Mouse (Mus musculus) neural tube, embryonic 14.5 days (tissue): Measurements from ENCODE around the gene Atf7ip. TPM values are rescaled to one million over a fixed set of nuclear protein-coding genes. Genes with fewer than 3 reads are reported as not detected.
A peak's percentile ranks its signal among the peaks of the same experiment; 100 is the strongest.

Experiments used
- ATAC-seq: fragments of 200-750 bp; cut with Nextera tagmentation; 2 replicates; pipeline ENCODE4 v1.8.0; 2017; ENCODE audit warnings: low read depth, mild to moderate bottlenecking, moderate TSS enrichment, moderate library complexity
- H3K27ac ChIP-seq: fragments of 300-500 bp; sonication (generic); 2 replicates; pipeline ENCODE4 v1.5.1; 2014; ENCODE audit warnings: low read depth, mild to moderate bottlenecking, control low read depth, low read length, moderate library complexity, mixed read lengths
- H3K27me3 ChIP-seq: fragments of 300-500 bp; sonication (generic); 2 replicates; pipeline ENCODE4 v1.6.1; 2014; ENCODE audit warnings: low read length; ENCODE audit not compliant: control insufficient read depth, insufficient read depth
- H3K36me3 ChIP-seq: fragments of 300-500 bp; sonication (generic); 2 replicates; pipeline ENCODE4 v1.6.1; 2014; ENCODE audit warnings: low read length, mixed read lengths; ENCODE audit not compliant: control insufficient read depth, insufficient read depth
- H3K4me1 ChIP-seq: fragments of 300-500 bp; sonication (generic); 2 replicates; pipeline ENCODE4 v1.6.1; 2014; ENCODE audit warnings: low read length; ENCODE audit not compliant: control insufficient read depth, insufficient read depth
- H3K4me2 ChIP-seq: fragments of 300-500 bp; sonication (generic); 2 replicates; pipeline ENCODE4 v1.6.1; 2014; ENCODE audit warnings: mild to moderate bottlenecking, low read depth, low read length, control low read depth
- H3K4me3 ChIP-seq: fragments of 300-500 bp; sonication (generic); 2 replicates; pipeline ENCODE4 v1.5.1; 2014; ENCODE audit warnings: low read depth, low read length, control low read depth, mixed read lengths
- H3K9ac ChIP-seq: fragments of 300-500 bp; sonication (generic); replicated peaks from 2 replicates; pipeline ENCODE4 v1.6.1; 2014; ENCODE audit warnings: low read depth, mild to moderate bottlenecking, control low read depth, low read length, mixed read lengths
- H3K9me3 ChIP-seq: fragments of 300-500 bp; sonication (generic); 2 replicates; pipeline ENCODE4 v1.6.1; 2016; ENCODE audit warnings: low read length; ENCODE audit not compliant: control insufficient read depth
- WGBS: fragments of 180-500 bp; shearing (Covaris S2); extraction: QIAGEN DNeasy Blood & Tissue Kit; methylation state at CpG from one replicate; pipeline ENCODE4 v1.1.7; 2014; 5-methylcytosine and 5-hydroxymethylcytosine counted together
- polyA plus RNA-seq: library from polyadenylated mRNA; unstranded; fragments of >200 nt; fragmentation: Nextera tagmentation; extraction: Ambion mirVana; gene quantifications from 2 replicates; pipeline ENCODE4 v1.2.1, GENCODE M21; 2014

The Atf7ip gene
- polyA plus RNA-seq, 1 experiment from 2014 or later = 59.5 TPM

GRCm38 (mm10) chr6:136631945-136632534, 126.1 kb downstream of the Atf7ip start:
- Histone ChIP-seq H3K4me2 (no peak overlapping the region), H3K9ac (no peak overlapping the region), H3K4me3 (no peak overlapping the region), H3K4me1 (no peaks in the 10 kb centered on the region), H3K27ac (no peak overlapping the region), H3K36me3 (no peaks in the 10 kb centered on the region), H3K27me3 (no peaks in the 10 kb centered on the region), H3K9me3 (no peaks in the 10 kb centered on the region; the same call in 1 of the 2 replicates)
- ATAC-seq = no peak
- 86% methylated on average over 13 of the region's 13 CpGs for WGBS

GRCm38 (mm10) chr6:136633154-136633553, 127.2 kb downstream of the Atf7ip start:
- WGBS = 93% methylated on average over 3 of the region's 3 CpGs

GRCm38 (mm10) chr6:136633719-136634118, 127.8 kb downstream of the Atf7ip start:
- 86% methylated on average over 6 of the region's 6 CpGs for WGBS
- Histone ChIP-seq H3K9ac (no peak overlapping the region), H3K27me3 (no peaks in the 10 kb centered on the region), H3K9me3 (no peaks in the 10 kb centered on the region; the same call in 1 of the 2 replicates), H3K4me3 (no peak overlapping the region), H3K36me3 (no peaks in the 10 kb centered on the region), H3K27ac (no peak overlapping the region), H3K4me1 (no peaks in the 10 kb centered on the region), H3K4me2 (no peak overlapping the region)
- ATAC-seq = no peak

More at GRCm38 (mm10) chr6:136633154-136633553, 127.2 kb downstream of the Atf7ip start:
- no peak overlapping the region for H3K27ac ChIP-seq
- no peak overlapping the region for H3K4me3 ChIP-seq
- H3K9me3 ChIP-seq = no peaks in the 10 kb centered on the region; the same call in 1 of the 2 replicates
- H3K4me1 ChIP-seq = no peaks in the 10 kb centered on the region
- ATAC-seq = no peak
- no peaks in the 10 kb centered on the region for H3K27me3 ChIP-seq
- no peak overlapping the region for H3K9ac ChIP-seq
- H3K36me3 ChIP-seq = no peaks in the 10 kb centered on the region
- no peak overlapping the region for H3K4me2 ChIP-seq

- Histone ChIP-seq H3K9me3 (no peaks in the 10 kb centered on the region; the same call in 1 of the 2 replicates), H3K27me3 (no peaks in the 10 kb centered on the region), H3K9ac (no peak overlapping the region), H3K4me1 (no peaks in the 10 kb centered on the region), H3K4me2 (no peak overlapping the region), H3K27ac (no peak overlapping the region), H3K36me3 (no peaks in the 10 kb centered on the region), H3K4me3 (no peak overlapping the region)
- ATAC-seq = no peak
- 71% methylated on average over 3 of the region's 3 CpGs for WGBS
These were observed 129.0 kb downstream of the Atf7ip start for GRCm38 (mm10) chr6:136634982-136635381.

- Histone ChIP-seq H3K27ac (no peak overlapping the region), H3K4me2 (no peak overlapping the region), H3K9me3 (no peaks in the 10 kb centered on the region), H3K4me1 (peaks cover 6% of the 10 kb centered on the region; the same call in 1 of the 2 replicates), H3K9ac (no peak overlapping the region), H3K4me3 (no peak overlapping the region), H3K36me3 (no peaks in the 10 kb centered on the region), H3K27me3 (no peaks in the 10 kb centered on the region)
- no peak for ATAC-seq
- 96% methylated on average over 2 of the region's 2 CpGs for WGBS
These were observed 138.2 kb downstream of the Atf7ip start for GRCm38 (mm10) chr6:136644171-136644570.

GRCm38 (mm10) chr6:136645754-136646153, 139.8 kb downstream of the Atf7ip start:
- WGBS = 38% methylated on average over 9 of the region's 9 CpGs

GRCm38 (mm10) chr6:136646207-136646606, 140.2 kb downstream of the Atf7ip start:
- Histone ChIP-seq H3K4me2 (peak overlapping the region; percentile 0; the same call in 1 of the 2 replicates), H3K36me3 (no peaks in the 10 kb centered on the region), H3K4me1 (peaks cover 6% of the 10 kb centered on the region; the same call in 1 of the 2 replicates), H3K4me3 (no peak overlapping the region), H3K27me3 (no peaks in the 10 kb centered on the region), H3K27ac (no peak overlapping the region), H3K9ac (no peak overlapping the region), H3K9me3 (no peaks in the 10 kb centered on the region)
- ATAC-seq = peak; percentile 71; the same call in 1 of the 2 replicates
- WGBS = 14% methylated on average over 6 of the region's 6 CpGs

More at GRCm38 (mm10) chr6:136645754-136646153, 139.8 kb downstream of the Atf7ip start:
- H3K4me3 ChIP-seq = no peak overlapping the region
- H3K9ac ChIP-seq = no peak overlapping the region
- H3K4me2 ChIP-seq = peak overlapping the region; percentile 0; the same call in 1 of the 2 replicates
- H3K4me1 ChIP-seq = peaks cover 6% of the 10 kb centered on the region; the same call in 1 of the 2 replicates
- no peaks in the 10 kb centered on the region for H3K9me3 ChIP-seq
- H3K36me3 ChIP-seq = no peaks in the 10 kb centered on the region
- no peak overlapping the region for H3K27ac ChIP-seq
- ATAC-seq = peak; percentile 78
- H3K27me3 ChIP-seq = no peaks in the 10 kb centered on the region

GRCm38 (mm10) chr6:136647455-136647861, 141.5 kb downstream of the Atf7ip start:
- Histone ChIP-seq H3K9ac (no peak overlapping the region), H3K4me3 (no peak overlapping the region), H3K27me3 (no peaks in the 10 kb centered on the region), H3K27ac (no peak overlapping the region), H3K9me3 (no peaks in the 10 kb centered on the region), H3K4me1 (peaks cover 6% of the 10 kb centered on the region; the same call in 1 of the 2 replicates), H3K4me2 (no peak overlapping the region), H3K36me3 (no peaks in the 10 kb centered on the region)
- 86% methylated on average over 10 of the region's 10 CpGs for WGBS
- no peak for ATAC-seq

GRCm38 (mm10) chr6:136650664-136651063, 144.7 kb downstream of the Atf7ip start:
- Histone ChIP-seq H3K27ac (no peak overlapping the region), H3K36me3 (no peaks in the 10 kb centered on the region), H3K4me1 (peaks cover 3% of the 10 kb centered on the region; the same call in 1 of the 2 replicates), H3K4me2 (no peak overlapping the region), H3K27me3 (no peaks in the 10 kb centered on the region), H3K4me3 (no peak overlapping the region), H3K9ac (no peak overlapping the region), H3K9me3 (no peaks in the 10 kb centered on the region)
- no peak for ATAC-seq
- WGBS = 89% methylated on average over 8 of the region's 8 CpGs
